Mouse (Mus musculus): Measurements from ENCODE around the gene Senp2.

DNA sequence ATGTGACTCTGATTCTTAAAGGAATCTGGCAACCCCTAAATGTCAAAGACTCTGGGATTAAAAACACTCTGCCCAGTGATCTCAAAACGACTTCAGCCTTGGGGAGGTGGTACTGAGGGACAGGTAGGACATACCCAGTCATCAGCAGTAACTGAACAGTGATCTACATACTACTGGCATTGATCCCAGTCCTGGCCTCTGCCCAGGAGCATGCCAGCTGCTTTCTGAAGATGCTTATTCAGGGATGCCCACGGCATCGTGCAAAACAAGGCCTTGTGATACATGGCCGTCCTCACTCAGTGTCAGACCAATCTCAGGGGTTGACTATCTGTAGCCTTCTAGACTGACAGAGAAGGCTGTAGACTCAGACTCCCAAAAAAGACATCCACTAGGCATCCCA is 76.1 kb downstream of the Senp2 start:
- TF ChIP-seq CTCF (IDR thresholded peaks at IDR 0.05; ENCODE audit: low read depth, low read length) (no peak), GATA1 (IDR thresholded peaks at IDR 0.05; ENCODE audit: borderline replicate concordance, low read length) (no peak), POLR2AphosphoS5 (IDR thresholded peaks at IDR 0.05; ENCODE audit: insufficient replicate concordance, low read depth, low read length) (no peak), TAL1 (conservative IDR thresholded peaks at IDR 0.05; ENCODE audit: low read depth, low read length) (no peak), GATA2 (IDR thresholded peaks at IDR 0.05; ENCODE audit: borderline replicate concordance, low read depth, low read length) (no peak)

Measured in G1E (cell line).